Mouse (Mus musculus) MEL (cell line): ENCODE measurements around the gene Myl6b. TPM values are rescaled to one million over a fixed set of nuclear protein-coding genes. Genes with fewer than 3 reads are reported as not detected.
A peak's percentile ranks its signal among the peaks of the same experiment; 100 is the strongest.

Experiments
- DNase-seq: peaks from one replicate; pipeline ENCODE4 v3.0.0; 2011; ENCODE audit warnings: low read depth, low spot score
- H3K27ac ChIP-seq: 2 replicates; pipeline ENCODE4 v1.5.1; 2012; ENCODE audit warnings: low read depth, mild to moderate bottlenecking, control low read depth, low read length, moderate library complexity; ENCODE audit not compliant: control insufficient read depth
- H3K27me3 ChIP-seq, 2 experiments: fragments of 150-350 bp in 1 of 2; sonication (generic) in 1 of 2; 2 replicates each; pipeline ENCODE4 v1.6.1; 2012; ENCODE audit warnings: low read length in 2 of 2, mild to moderate bottlenecking in 2 of 2, improper control_type of control experiment in 1 of 2, moderate library complexity in 1 of 2; ENCODE audit not compliant: insufficient read depth in 2 of 2, control insufficient read depth in 1 of 2
- H3K36me3 ChIP-seq, 2 experiments: 2 replicates each; pipeline ENCODE4 v1.6.1; 2012 to 2014; ENCODE audit warnings: low read length in 2 of 2, improper control_type of control experiment in 1 of 2, inconsistent platforms in 1 of 2, mild to moderate bottlenecking in 1 of 2; ENCODE audit not compliant: insufficient read depth in 2 of 2, control insufficient read depth in 1 of 2
- H3K4me1 ChIP-seq, 2 experiments: fragments of 150-350 bp in 1 of 2; sonication (generic) in 1 of 2; 2 replicates each; pipeline ENCODE4 v1.6.1; 2012; ENCODE audit warnings: low read length in 2 of 2, improper control_type of control experiment in 1 of 2, mild to moderate bottlenecking in 1 of 2; ENCODE audit not compliant: insufficient read depth in 2 of 2, control insufficient read depth in 1 of 2
- H3K4me3 ChIP-seq, 2 experiments: fragments of 150-350 bp in 1 of 2; sonication (generic) in 1 of 2; 2 replicates each; pipeline ENCODE4 v1.5.1; 2012; ENCODE audit warnings: low read depth in 2 of 2, low read length in 2 of 2, mild to moderate bottlenecking in 2 of 2, moderate library complexity in 2 of 2, control low read depth in 1 of 2, improper control_type of control experiment in 1 of 2; ENCODE audit not compliant: control insufficient read depth in 1 of 2, insufficient read depth in 1 of 2
- H3K79me2 ChIP-seq: 2 replicates; pipeline ENCODE4 v1.6.1; 2012; ENCODE audit warnings: mild to moderate bottlenecking, low read length, moderate library complexity; ENCODE audit not compliant: control insufficient read depth, poor library complexity, insufficient read depth
- H3K9ac ChIP-seq: 2 replicates; pipeline ENCODE4 v1.6.1; 2012; ENCODE audit warnings: low read depth, mild to moderate bottlenecking, control low read depth, low read length, moderate library complexity; ENCODE audit not compliant: control insufficient read depth, poor library complexity, severe bottlenecking
- H3K9me3 ChIP-seq: fragments of 150-350 bp; sonication (generic); replicated peaks from 2 replicates; pipeline ENCODE4 v1.6.1; 2012; ENCODE audit warnings: mild to moderate bottlenecking, low read length, improper control_type of control experiment, moderate library complexity; ENCODE audit not compliant: insufficient read depth
- BHLHE40 ChIP-seq: IDR thresholded peaks from 2 replicates; pipeline ENCODE4 v1.6.1; 2012; ENCODE audit warnings: low read depth, mild to moderate bottlenecking, inconsistent platforms, low read length, improper control_type of control experiment, borderline replicate concordance
- CHD1 ChIP-seq: IDR thresholded peaks from 2 replicates; pipeline ENCODE4 v1.6.1; 2012; ENCODE audit warnings: low read depth, mild to moderate bottlenecking, inconsistent platforms, low read length, improper control_type of control experiment
- CHD2 ChIP-seq: IDR thresholded peaks from 2 replicates; pipeline ENCODE4 v1.6.1; 2011; ENCODE audit warnings: low read length, improper control_type of control experiment
- E2F4 ChIP-seq: IDR thresholded peaks from 2 replicates; pipeline ENCODE4 v1.6.1; 2011; ENCODE audit warnings: low read depth, low read length, improper control_type of control experiment, borderline replicate concordance
- EP300 ChIP-seq, 2 experiments: IDR thresholded peaks; 2 replicates each; pipeline ENCODE4 v1.6.1; 2011; ENCODE audit warnings: improper control_type of control experiment in 2 of 2, low read length in 2 of 2, low read depth in 1 of 2, mild to moderate bottlenecking in 1 of 2
- GABPA ChIP-seq: IDR thresholded peaks from 2 replicates; pipeline ENCODE4 v1.6.1; 2012; ENCODE audit warnings: low read depth, mild to moderate bottlenecking, inconsistent platforms, low read length, improper control_type of control experiment, moderate library complexity
- GATA1 ChIP-seq: IDR thresholded peaks from 2 replicates; pipeline ENCODE4 v1.6.1; 2011; ENCODE audit warnings: low read depth, low read length, improper control_type of control experiment
- HCFC1 ChIP-seq: IDR thresholded peaks from 2 replicates; pipeline ENCODE4 v1.6.1; 2012; ENCODE audit warnings: low read depth, mild to moderate bottlenecking, inconsistent platforms, low read length, improper control_type of control experiment, moderate library complexity
- MAFK ChIP-seq: IDR thresholded peaks from 2 replicates; pipeline ENCODE4 v1.6.1; 2011; ENCODE audit warnings: low read depth, mild to moderate bottlenecking, low read length, improper control_type of control experiment, borderline replicate concordance
- MAZ ChIP-seq: IDR thresholded peaks from 2 replicates; pipeline ENCODE4 v1.6.1; 2012; ENCODE audit warnings: low read depth, mild to moderate bottlenecking, inconsistent platforms, low read length, improper control_type of control experiment
- MYB ChIP-seq: IDR thresholded peaks from 2 replicates; pipeline ENCODE4 v1.6.1; 2011; ENCODE audit warnings: mild to moderate bottlenecking, low read depth, low read length, improper control_type of control experiment
- NELFE ChIP-seq: IDR thresholded peaks from 2 replicates; pipeline ENCODE4 v1.6.1; 2011; ENCODE audit warnings: low read depth, low read length, improper control_type of control experiment
- POLR2A ChIP-seq, 2 experiments: IDR thresholded peaks; 2 replicates each; pipeline ENCODE4 v1.6.1; 2011 to 2012; ENCODE audit warnings: low read length in 2 of 2, mild to moderate bottlenecking in 2 of 2, control low read depth in 1 of 2, improper control_type of control experiment in 1 of 2, low read depth in 1 of 2, moderate library complexity in 1 of 2; ENCODE audit not compliant: control insufficient read depth in 1 of 2, insufficient read depth in 1 of 2, poor library complexity in 1 of 2
- RAD21 ChIP-seq: IDR thresholded peaks from 2 replicates; pipeline ENCODE4 v1.6.1; 2011; ENCODE audit warnings: mild to moderate bottlenecking, low read depth, low read length, improper control_type of control experiment
- RCOR1 ChIP-seq: IDR thresholded peaks from 2 replicates; pipeline ENCODE4 v1.6.1; 2012; ENCODE audit warnings: low read depth, mild to moderate bottlenecking, inconsistent platforms, low read length, improper control_type of control experiment
- SIN3A ChIP-seq: IDR thresholded peaks from 2 replicates; pipeline ENCODE4 v1.6.1; 2012; ENCODE audit warnings: low read length, improper control_type of control experiment, inconsistent platforms
- TAL1 ChIP-seq: IDR thresholded peaks from 2 replicates; pipeline ENCODE4 v1.6.1; 2012; ENCODE audit warnings: mild to moderate bottlenecking, inconsistent platforms, low read length, moderate library complexity, mixed read lengths
- TCF12 ChIP-seq: IDR thresholded peaks from 2 replicates; pipeline ENCODE4 v1.6.1; 2014; ENCODE audit warnings: low read depth, mild to moderate bottlenecking, inconsistent platforms, low read length, improper control_type of control experiment, moderate library complexity
- UBTF ChIP-seq: IDR thresholded peaks from 2 replicates; pipeline ENCODE4 v1.6.1; 2012; ENCODE audit warnings: low read depth, mild to moderate bottlenecking, inconsistent platforms, low read length, improper control_type of control experiment, moderate library complexity, borderline replicate concordance; ENCODE audit not compliant: insufficient read depth
- ZC3H11A ChIP-seq: IDR thresholded peaks from 2 replicates; pipeline ENCODE4 v1.6.1; 2012; ENCODE audit warnings: low read depth, mild to moderate bottlenecking, inconsistent platforms, low read length, improper control_type of control experiment
- ZMIZ1 ChIP-seq: IDR thresholded peaks from 2 replicates; pipeline ENCODE4 v1.6.1; 2012; ENCODE audit warnings: low read depth, mild to moderate bottlenecking, inconsistent platforms, low read length, improper control_type of control experiment, moderate library complexity
- polyA plus RNA-seq, 2 experiments: library from polyadenylated mRNA; stranded (reverse) in 1 of 2; unstranded in 1 of 2; fragments of >175 nt in 1 of 2; fragments of >200 nt in 1 of 2; gene quantifications; 2 replicates each; pipeline versions ENCODE4 v1.2.1 to v1.2.4; 2012; ENCODE audit warnings: low replicate concordance in 2 of 2, low read depth in 1 of 2; ENCODE audit not compliant: insufficient read length in 2 of 2, insufficient read depth in 1 of 2, missing spikeins in 1 of 2
- total RNA-seq: library from RNA; depleted of rRNA; stranded (reverse); fragments of 300-350 nt; gene quantifications from 2 replicates; pipeline ENCODE4 v1.2.3, GENCODE M21; 2012

Gene Myl6b
- total and polyA plus RNA-seq, 3 experiments = 1.8 to 18.8 TPM; not detected in 1

DNA sequence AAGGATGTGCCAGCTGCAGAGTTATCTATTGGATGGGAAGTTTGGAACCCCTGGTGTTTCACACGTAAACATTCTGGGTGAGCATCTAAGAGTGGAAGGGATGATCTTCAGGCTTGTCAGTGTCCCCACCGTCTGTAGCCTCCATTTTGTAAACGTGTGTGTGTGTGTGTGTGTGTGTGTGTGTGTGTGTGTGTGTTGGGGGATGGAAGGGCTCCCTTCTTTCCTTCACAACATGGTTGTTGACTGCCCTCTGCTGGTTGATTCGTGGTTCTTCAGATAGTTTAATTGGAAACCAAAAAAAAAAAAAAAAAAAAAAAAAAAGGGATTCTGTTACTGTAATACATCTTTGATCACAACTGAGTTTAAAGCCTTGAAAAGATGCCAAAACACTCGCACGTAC, 43.2 kb downstream of the Myl6b start (continued):
- TF ChIP-seq EP300 (IDR thresholded peaks at IDR 0.05; ENCODE audit: low read depth in 1 of 2, low read length in 2 of 2) = peak in 1 of 2 experiments; percentile 24; a peak in 1 of 4 replicates
- no peak for TF ChIP-seq UBTF
- peak; percentile 90 for TF ChIP-seq RAD21

DNA sequence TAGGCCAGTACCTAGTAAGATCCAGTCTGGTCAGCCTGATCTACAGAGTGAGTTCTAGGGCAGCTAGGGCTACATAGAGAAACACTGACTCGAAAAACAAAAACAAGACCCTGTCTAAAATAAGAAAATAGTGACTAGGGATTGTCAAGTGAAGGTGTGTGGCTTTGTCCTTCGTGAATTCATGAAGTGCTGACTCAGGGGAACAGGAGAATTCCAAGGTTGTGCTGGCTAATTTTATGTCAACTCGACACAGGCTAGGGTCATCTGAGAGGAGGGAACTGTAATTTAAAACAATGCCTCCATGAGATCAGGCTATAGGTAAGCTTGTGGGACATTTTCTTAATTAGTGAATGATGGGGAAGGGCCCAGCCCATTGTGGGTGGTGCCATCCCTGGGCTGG, 44.0 kb downstream of the Myl6b start:
- Histone ChIP-seq H3K4me1 (peaks cover 0 to 8% of the 10 kb centered on the region in 2 experiments; a peak in 2 of 4 replicates), H3K4me3 (no peak overlapping the region), H3K9me3 (no peaks in the 10 kb centered on the region)
- no peak for DNase-seq
- TF ChIP-seq GABPA (no peak), HCFC1 (no peak), MYB (no peak), ZMIZ1 (no peak)
- TF ChIP-seq, all 39 proteins: peak for 0
- Histone ChIP-seq H3K9ac (no peak overlapping the region), H3K36me3 (no peaks in the 10 kb centered on the region), H3K27ac (no peak overlapping the region), H3K27me3 (no peaks in the 10 kb centered on the region), H3K79me2 (peaks cover 5% of the 10 kb centered on the region; the same call in 1 of the 2 replicates)

DNA sequence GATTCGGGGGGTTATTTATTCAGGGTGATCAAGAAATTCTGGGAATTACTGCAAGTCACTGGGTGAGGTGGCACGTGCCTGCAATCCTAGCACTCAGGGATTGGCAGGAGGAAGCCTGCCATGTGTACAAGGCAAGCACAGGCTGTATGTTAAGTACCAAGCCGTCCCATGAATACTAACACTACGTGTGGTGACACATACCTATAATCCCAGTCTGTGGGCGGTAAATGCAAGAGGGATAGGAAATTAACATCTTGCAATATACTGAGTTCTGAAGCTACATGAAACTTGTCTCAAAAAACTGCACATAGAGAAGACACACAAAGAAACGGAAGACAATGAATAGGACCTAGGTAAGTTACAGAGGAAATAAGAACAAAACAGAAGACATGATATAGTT, 47.5 kb downstream of the Myl6b start:
- DNase-seq = no peak
- H3K9ac ChIP-seq = no peak overlapping the region
- no peaks in the 10 kb centered on the region for H3K79me2 ChIP-seq
- H3K9me3 ChIP-seq = no peaks in the 10 kb centered on the region
- H3K36me3 ChIP-seq = no peaks in the 10 kb centered on the region
- no peak overlapping the region for H3K27ac ChIP-seq
- no peak for TF ChIP-seq HCFC1
- no peak for TF ChIP-seq CHD1
- TF ChIP-seq RCOR1 = no peak
- TF ChIP-seq NELFE = no peak
- TF ChIP-seq MAZ = no peak
- TF ChIP-seq TCF12 = no peak
- TF ChIP-seq GABPA = no peak
- TF ChIP-seq POLR2A (IDR thresholded peaks at IDR 0.05; ENCODE audit: control insufficient read depth in 1 of 2, insufficient read depth in 1 of 2, low read depth in 1 of 2, low read length in 2 of 2, poor library complexity in 1 of 2) = no peak
- TF ChIP-seq TAL1 = no peak
- no peak for TF ChIP-seq GATA1
- TF ChIP-seq SIN3A = no peak
- no peak for TF ChIP-seq CHD2
- TF ChIP-seq ZC3H11A = no peak
- TF ChIP-seq MAFK = no peak
- TF ChIP-seq BHLHE40 = no peak
- no peak for TF ChIP-seq E2F4
- TF ChIP-seq MYB = no peak
- H3K4me3 ChIP-seq = no peak overlapping the region
- H3K27me3 ChIP-seq = no peaks in the 10 kb centered on the region
- H3K4me1 ChIP-seq = peaks cover 0 to 5% of the 10 kb centered on the region in 2 experiments; a peak in 1 of 4 replicates
